Mouse (Mus musculus): Measurements from ENCODE around the gene Kdelc1. TPM values are rescaled to one million over a fixed set of nuclear protein-coding genes. Genes with fewer than 3 reads are reported as not detected.

Gene Kdelc1
- total RNA-seq (2023) = 3.7 and 3.8 TPM in 2 replicates

GRCm38 (mm10) chr1:44118239-44119054, at the start of gene Kdelc1, which contains the start of gene Bivm:
Gene Kdelc1 (minus strand): TSS chr1:44118808.
Gene Bivm (plus strand): TSS chr1:44118957.

GRCm38 (mm10) chr1:44147563-44148381, 29.2 kb upstream of the Kdelc1 start, which contains the start of gene Ercc5:
Gene Ercc5 (plus strand): TSS chr1:44147744.

GRCm38 (mm10) chr1:44102259-44102717, 16.3 kb downstream of the Kdelc1 start, which contains the start of gene Tex30:
Gene Tex30 (minus strand): TSS chr1:44102441.

GRCm38 (mm10) chr1:44061836-44062235, 56.8 kb downstream of the Kdelc1 start, which contains the start of gene Gm8251:
Gene Gm8251 (minus strand): TSS chr1:44061936.

Other genes starting within 250 kb of the Kdelc1 start
- 48.9 and 58.0 TPM in 2 replicates for gene Tpp2, start 185.2 kb downstream of the Kdelc1 start, total RNA-seq (2023)
- gene Mettl21c, start 98.8 kb downstream of the Kdelc1 start, total RNA-seq (2023) = not detected in 2 replicates
- not detected in 2 replicates for gene Gm8251, start 56.9 kb downstream of the Kdelc1 start, total RNA-seq (2023)
- gene Tex30, start 16.4 kb downstream of the Kdelc1 start, total RNA-seq (2023) = 11.7 and 14.2 TPM in 2 replicates
- gene Bivm, start 149 bp upstream of the Kdelc1 start, total RNA-seq (2023) = 3.0 and 3.6 TPM in 2 replicates
- 6.6 and 7.9 TPM in 2 replicates for gene Ercc5, start 28.9 kb upstream of the Kdelc1 start, total RNA-seq (2023)
- not detected in 2 replicates for gene Mettl21e, start 100.2 kb upstream of the Kdelc1 start, total RNA-seq (2023)

All from neutrophil, adult 65 days (primary cell).